Mouse (Mus musculus) c-Kit-positive CD71-positive TER-119-positive erythroid progenitor cells, embryonic 14.5 days (primary cell): ENCODE results near the gene Acta2.

Experiments
- DNase-seq: peaks from one replicate; pipeline ENCODE4 v3.0.0-alpha.2; 2013; ENCODE audit warnings: low spot score

Gene Acta2

GRCm38 (mm10) chr19:34270106-34270726 lies 14.8 kb upstream of the Acta2 start:
- DNase-seq = no peak

GRCm38 (mm10) chr19:34268991-34269390 lies 13.6 kb upstream of the Acta2 start:
- no peak for DNase-seq

- DNase-seq = no peak
These were observed 10.3 kb upstream of the Acta2 start for GRCm38 (mm10) chr19:34265604-34266193.

GRCm38 (mm10) chr19:34262273-34262974 lies 7.0 kb upstream of the Acta2 start:
- DNase-seq = no peak

- DNase-seq = no peak
These were observed 1.5 kb upstream of the Acta2 start for GRCm38 (mm10) chr19:34256936-34257335.

- no peak for DNase-seq
These were observed 759 bp upstream of the Acta2 start for GRCm38 (mm10) chr19:34256149-34256548.

GRCm38 (mm10) chr19:34254101-34254879 lies 1.1 kb downstream of the Acta2 start:
- no peak for DNase-seq

GRCm38 (mm10) chr19:34252450-34252849 lies 2.9 kb downstream of the Acta2 start:
- DNase-seq = no peak

GRCm38 (mm10) chr19:34251900-34252299 lies 3.5 kb downstream of the Acta2 start:
- no peak for DNase-seq

- no peak for DNase-seq
These were observed 4.8 kb downstream of the Acta2 start for GRCm38 (mm10) chr19:34250621-34251020.

GRCm38 (mm10) chr19:34248558-34248957 lies 6.8 kb downstream of the Acta2 start:
- DNase-seq = no peak

- peak; percentile 60 for DNase-seq
These were observed 11.3 kb downstream of the Acta2 start for GRCm38 (mm10) chr19:34244056-34244455.

GRCm38 (mm10) chr19:34242925-34243324 lies 12.5 kb downstream of the Acta2 start:
- no peak for DNase-seq

- DNase-seq = peak; percentile 18
These were observed 14.0 kb downstream of the Acta2 start for GRCm38 (mm10) chr19:34241247-34241915.

GRCm38 (mm10) chr19:34240273-34241039 lies 14.9 kb downstream of the Acta2 start:
- no peak for DNase-seq

- DNase-seq = no peak
These were observed 17.6 kb downstream of the Acta2 start for GRCm38 (mm10) chr19:34237746-34238145.

GRCm38 (mm10) chr19:34236049-34236448 lies 19.3 kb downstream of the Acta2 start:
- DNase-seq = no peak

GRCm38 (mm10) chr19:34233944-34234343 lies 21.4 kb downstream of the Acta2 start:
- DNase-seq = no peak

- DNase-seq = no peak
These were observed 23.1 kb downstream of the Acta2 start for GRCm38 (mm10) chr19:34232326-34232725.

- DNase-seq = no peak
These were observed 23.8 kb downstream of the Acta2 start for GRCm38 (mm10) chr19:34231596-34231995.

- DNase-seq = no peak
These were observed 32.6 kb downstream of the Acta2 start for GRCm38 (mm10) chr19:34222805-34223204.
